Mouse (Mus musculus) intestine, embryonic 15.5 days (tissue): Measurements from ENCODE around the gene Nme9. TPM values are rescaled to one million over a fixed set of nuclear protein-coding genes. Genes with fewer than 3 reads are reported as not detected.

ENCODE experiments used
- ATAC-seq: fragments of 200-750 bp; cut with Nextera tagmentation; 2 replicates; pipeline ENCODE4 v1.8.0; 2017; ENCODE audit warnings: moderate TSS enrichment, moderate library complexity
- H3K27ac ChIP-seq: fragments of 300-500 bp; sonication (generic); 2 replicates; pipeline ENCODE4 v1.5.1; 2015; ENCODE audit warnings: mild to moderate bottlenecking, inconsistent platforms
- H3K27me3 ChIP-seq: fragments of 300-500 bp; sonication (generic); replicated peaks from 2 replicates; pipeline ENCODE4 v1.6.1; 2015; ENCODE audit warnings: inconsistent platforms
- H3K36me3 ChIP-seq: fragments of 300-500 bp; sonication (generic); 2 replicates; pipeline ENCODE4 v1.6.1; 2015; ENCODE audit warnings: inconsistent platforms
- H3K4me1 ChIP-seq: fragments of 300-500 bp; sonication (generic); replicated peaks from 2 replicates; pipeline ENCODE4 v1.6.1; 2015; ENCODE audit warnings: inconsistent platforms
- H3K4me2 ChIP-seq: fragments of 300-500 bp; sonication (generic); replicated peaks from 2 replicates; pipeline ENCODE4 v1.6.1; 2015; ENCODE audit warnings: mild to moderate bottlenecking, inconsistent platforms
- H3K4me3 ChIP-seq: fragments of 300-500 bp; sonication (generic); replicated peaks from 2 replicates; pipeline ENCODE4 v1.5.1; 2015; ENCODE audit warnings: inconsistent platforms
- H3K9ac ChIP-seq: fragments of 300-500 bp; sonication (generic); 2 replicates; pipeline ENCODE4 v1.6.1; 2015; ENCODE audit warnings: inconsistent platforms
- H3K9me3 ChIP-seq: fragments of 300-500 bp; sonication (generic); 2 replicates; pipeline ENCODE4 v1.6.1; 2016; ENCODE audit warnings: inconsistent platforms
- whole genome bisulfite sequencing: fragments of 180-500 bp; shearing (Covaris S2); methylation state at CpG from one replicate; pipeline ENCODE4 v1.1.7; 2015; 5-methylcytosine and 5-hydroxymethylcytosine counted together
- polyA plus RNA-seq: library from polyadenylated mRNA; unstranded; fragments of >200 nt; fragmentation: Nextera tagmentation; extraction: Ambion mirVana; gene quantifications from 2 replicates; pipeline ENCODE4 v1.2.1, GENCODE M21; 2015

Nme9 gene
- polyA plus RNA-seq, 1 experiment from 2014 or later, result 0.25 TPM

DNA sequence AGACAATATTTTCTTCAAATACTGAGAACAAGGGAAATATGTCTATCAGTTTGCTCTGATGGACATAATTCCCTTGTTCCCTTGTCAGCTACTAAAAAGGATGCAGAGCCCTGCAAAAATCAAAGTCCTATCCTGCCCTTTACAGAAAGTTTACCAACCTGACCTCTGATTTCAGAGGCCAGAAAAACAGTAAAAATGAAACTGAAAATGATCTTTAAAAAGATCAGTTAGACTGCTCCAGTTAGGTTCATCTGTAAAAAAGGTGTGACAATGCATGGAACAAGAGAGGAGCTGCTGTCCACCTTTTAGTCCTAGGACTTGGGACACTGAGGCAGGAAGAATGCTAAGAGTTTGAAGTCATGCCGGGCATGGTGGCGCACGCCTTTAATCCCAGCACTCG lies 39.8 kb downstream of the Nme9 start:
- peaks cover 14% of the 10 kb centered on the region for H3K36me3 ChIP-seq
- H3K27ac ChIP-seq, result no peak overlapping the region
- no peaks in the 10 kb centered on the region for H3K4me1 ChIP-seq
- no peak overlapping the region for H3K4me3 ChIP-seq
- 95% methylated on average over 4 of the region's 4 CpGs for WGBS
- no peak overlapping the region for H3K4me2 ChIP-seq
- H3K9ac ChIP-seq, result no peak overlapping the region
- no peaks in the 10 kb centered on the region for H3K27me3 ChIP-seq
- ATAC-seq, result no peak
- no peaks in the 10 kb centered on the region for H3K9me3 ChIP-seq

DNA sequence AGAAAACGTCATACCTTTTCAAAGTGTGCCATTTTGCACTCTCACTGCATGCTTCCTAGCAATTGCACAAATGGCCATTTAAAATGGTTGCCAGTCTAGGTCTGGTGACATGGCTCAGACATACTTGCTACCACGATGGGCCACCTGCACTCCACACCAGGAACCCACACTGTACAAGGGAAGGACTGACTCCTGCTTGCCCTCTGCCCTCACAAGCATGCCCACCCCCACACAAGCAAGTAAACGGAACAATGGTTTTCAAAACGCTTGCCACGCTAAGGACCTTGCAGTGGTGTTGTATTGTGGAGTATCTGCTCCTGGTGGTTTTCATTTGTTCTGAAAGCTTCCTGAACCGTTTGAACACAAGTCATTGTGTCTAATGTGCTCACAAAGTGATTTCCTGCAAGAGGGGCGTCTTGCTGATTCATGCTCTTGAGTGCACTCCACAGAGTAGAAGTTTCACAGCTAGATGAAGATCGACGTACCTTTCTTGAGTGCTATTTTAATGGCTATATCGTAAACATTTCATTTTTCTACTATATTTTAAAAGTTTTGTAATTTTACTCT lies 41.4 kb downstream of the Nme9 start:
- Histone ChIP-seq H3K27ac (no peak overlapping the region), H3K4me1 (no peaks in the 10 kb centered on the region), H3K36me3 (peaks cover 10% of the 10 kb centered on the region; the same call in 1 of the 2 replicates), H3K4me2 (no peak overlapping the region), H3K9ac (no peak overlapping the region), H3K27me3 (no peaks in the 10 kb centered on the region), H3K4me3 (no peak overlapping the region), H3K9me3 (no peaks in the 10 kb centered on the region)
- ATAC-seq, result no peak
- WGBS, result 82% methylated on average over 10 of the region's 10 CpGs

DNA sequence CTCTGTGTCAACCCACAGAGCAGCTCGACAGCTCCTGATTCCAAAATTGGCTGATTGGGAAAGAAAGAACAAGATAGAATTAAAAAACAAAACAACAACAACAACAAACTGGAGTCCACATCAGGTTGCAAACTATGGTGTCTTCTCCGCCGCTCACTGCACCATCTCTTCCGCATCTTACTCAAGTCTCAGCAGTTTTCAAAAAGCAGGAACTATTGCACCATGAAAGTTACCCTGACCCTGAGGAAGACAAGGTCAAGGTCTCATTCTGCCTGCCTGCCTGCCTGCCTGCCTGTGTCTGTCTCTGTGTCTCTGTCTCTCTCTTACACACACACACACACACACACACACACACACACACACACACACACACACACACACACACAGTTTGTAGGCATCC lies 48.1 kb downstream of the Nme9 start:
- Histone ChIP-seq H3K4me3 (no peak overlapping the region), H3K4me2 (no peak overlapping the region), H3K27ac (no peak overlapping the region), H3K27me3 (no peaks in the 10 kb centered on the region), H3K36me3 (peaks cover 7% of the 10 kb centered on the region; the same call in 1 of the 2 replicates), H3K4me1 (no peaks in the 10 kb centered on the region), H3K9me3 (no peaks in the 10 kb centered on the region), H3K9ac (no peak overlapping the region)
- no peak for ATAC-seq
- WGBS, result 95% methylated on average over 4 of the region's 4 CpGs

DNA sequence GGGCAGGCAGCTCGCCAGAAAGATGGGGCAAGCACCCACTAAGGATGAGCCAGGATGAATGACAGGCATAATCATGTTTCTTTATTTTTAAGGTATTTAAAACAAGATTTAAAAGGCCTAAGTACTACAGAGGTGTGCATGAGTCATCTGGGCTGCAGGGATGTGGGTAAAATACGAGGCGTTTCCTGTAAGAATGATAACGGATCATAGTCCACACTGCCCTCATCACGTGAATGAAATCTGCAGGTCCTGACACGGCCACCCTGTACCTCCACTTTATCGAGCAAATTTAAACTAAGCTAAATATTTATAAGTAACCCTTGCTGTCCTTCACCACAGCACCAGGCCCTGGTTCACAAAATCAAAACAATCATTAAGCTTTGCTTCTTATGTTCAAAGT lies 54.6 kb downstream of the Nme9 start:
- WGBS, result 38% methylated on average over 7 of the region's 7 CpGs
- Histone ChIP-seq H3K4me1 (no peaks in the 10 kb centered on the region), H3K27ac (no peak overlapping the region), H3K9ac (no peak overlapping the region), H3K9me3 (no peaks in the 10 kb centered on the region), H3K27me3 (no peaks in the 10 kb centered on the region), H3K36me3 (no peaks in the 10 kb centered on the region), H3K4me3 (no peak overlapping the region), H3K4me2 (no peak overlapping the region)
- peak; percentile 91 for ATAC-seq

Other genes starting within 250 kb of the Nme9 start
- not detected in 2 replicates for gene Faiml, start 214.2 kb upstream of the Nme9 start, polyA plus RNA-seq
- 25.6 and 29.0 TPM in 2 replicates for gene Cep70, start 208.1 kb upstream of the Nme9 start, polyA plus RNA-seq
- gene Esyt3, start 92.9 kb upstream of the Nme9 start, polyA plus RNA-seq, result 0.40 and 0.53 TPM in 2 replicates
- gene Mras, start 14.1 kb upstream of the Nme9 start, polyA plus RNA-seq, result 11.0 and 12.5 TPM in 2 replicates
- 26.9 and 27.9 TPM in 2 replicates for gene Armc8, start 117.4 kb downstream of the Nme9 start, polyA plus RNA-seq
- 27.9 and 28.2 TPM in 2 replicates for gene Dbr1, start 124.3 kb downstream of the Nme9 start, polyA plus RNA-seq
- 0.92 and 0.96 TPM in 2 replicates for gene A4gnt, start 161.0 kb downstream of the Nme9 start, polyA plus RNA-seq
- gene Dzip1l, start 178.0 kb downstream of the Nme9 start, polyA plus RNA-seq, result 11.7 and 13.4 TPM in 2 replicates